Comparison of ENCODE assay signal across 19 mouse cellular contexts in the genomic region with DNA sequence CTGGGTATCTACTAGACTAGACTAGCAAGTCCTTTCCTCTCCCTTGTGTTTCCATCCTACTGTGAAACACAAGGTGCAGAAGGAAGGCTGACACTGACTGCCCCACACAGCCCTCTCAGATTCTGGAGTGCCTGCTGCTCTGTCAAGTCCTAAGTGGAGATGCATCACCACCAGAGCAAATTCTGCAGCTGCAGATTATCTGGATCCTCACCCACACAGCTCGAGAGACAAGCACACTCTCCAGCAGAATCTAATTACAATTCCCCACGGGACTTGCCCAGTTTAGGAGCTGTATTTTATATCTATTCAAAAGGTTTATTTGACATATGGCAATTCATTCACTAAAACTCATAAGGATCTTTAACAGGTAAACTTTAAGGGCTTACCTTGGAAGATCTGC.
"Had no signal": no experiment of that assay in that cellular context is flagged by ENCODE, and none has a peak within 500 bp of the region (broad histone marks: within the 10 kb centered on the region; RNA-seq: fewer than 3 reads in every experiment).

No protein-coding gene starts in this region.

- ATAC-seq: liver, postnatal 0 days; lung, postnatal 0 days; midbrain, embryonic 13.5 days had no signal

- H3K27ac ChIP-seq: kidney, embryonic 15.5 days; limb, embryonic 12.5 days; limb, embryonic 15.5 days; liver, embryonic 14.5 days; macrophage; midbrain, embryonic 10.5 days; midbrain, embryonic 13.5 days; neural tube, embryonic 12.5 days; neural tube, embryonic 15.5 days had no signal

- H3K4me3 ChIP-seq: kidney, embryonic 15.5 days; limb, embryonic 12.5 days; limb, embryonic 15.5 days; midbrain, embryonic 10.5 days; midbrain, embryonic 13.5 days; neural tube, embryonic 12.5 days; neural tube, embryonic 15.5 days had no signal

- DNase-seq: kidney, adult 11 months; kidney, adult 8-10 months; kidney, postnatal 10 days; kidney, postnatal 36 days; left cerebral cortex, postnatal 4 days; liver, postnatal 0 days; lung, embryonic 14.5 days; thymus, adult 18-20 months; thymus, postnatal 36 days had no signal
